Mouse (Mus musculus) neutrophil, adult 5-6 weeks (primary cell): ENCODE measurements around the gene Gtf2a1. TPM values are rescaled to one million over a fixed set of nuclear protein-coding genes. Genes with fewer than 3 reads are reported as not detected.
"Not testable (repeated sequence)": the region's sequence is repeated elsewhere in the genome, so short reads cannot be mapped to it uniquely, and the experiment has no call there.

Source experiments
- ATAC-seq: fragments of 151-379, 151-347 bp; 2 replicates; pipeline ENCODE4 v1.8.0; 2017; ENCODE audit warnings: mild to moderate bottlenecking, moderate TSS enrichment; ENCODE audit not compliant: insufficient number of reproducible peaks, poor library complexity, low FRiP score, severe bottlenecking; ENCODE audit errors: extremely low read depth
- total RNA-seq: library from RNA; stranded (forward); fragments of 200-1000 nt; gene quantifications from 2 replicates; pipeline ENCODE4 v1.2.3, GENCODE M21; 2017

Gtf2a1 gene
- total RNA-seq: 40.8 and 43.3 TPM in 2 replicates

GRCm38 (mm10) chr12:91589847-91590690 is at the start of gene Gtf2a1:
Gene Gtf2a1, minus strand, starts transcription at chr12:91590487.
- ATAC-seq: peak; percentile 56

GRCm38 (mm10) chr12:91638351-91638750 is 48.1 kb upstream of the Gtf2a1 start:
- no peak for ATAC-seq

- ATAC-seq: no peak
These were observed 47.0 kb upstream of the Gtf2a1 start for GRCm38 (mm10) chr12:91637136-91637909.

GRCm38 (mm10) chr12:91626482-91626881 is 36.2 kb upstream of the Gtf2a1 start:
- ATAC-seq: no peak

GRCm38 (mm10) chr12:91625013-91625412 is 34.7 kb upstream of the Gtf2a1 start:
- ATAC-seq: peak; percentile 69

GRCm38 (mm10) chr12:91609425-91609824 is 19.1 kb upstream of the Gtf2a1 start:
- ATAC-seq: no peak

- no peak for ATAC-seq
These were observed 17.4 kb upstream of the Gtf2a1 start for GRCm38 (mm10) chr12:91607678-91608077.

GRCm38 (mm10) chr12:91606651-91607050 is 16.4 kb upstream of the Gtf2a1 start:
- ATAC-seq: no peak

GRCm38 (mm10) chr12:91604600-91604999 is 14.3 kb upstream of the Gtf2a1 start:
- ATAC-seq: no peak

- peak; percentile 35; the same call in 1 of the 2 replicates for ATAC-seq
These were observed 1.8 kb upstream of the Gtf2a1 start for GRCm38 (mm10) chr12:91592128-91592527.

GRCm38 (mm10) chr12:91591191-91591590 is 904 bp upstream of the Gtf2a1 start:
- ATAC-seq: no peak

GRCm38 (mm10) chr12:91590716-91591115 is 429 bp upstream of the Gtf2a1 start:
- ATAC-seq: no peak

- no peak for ATAC-seq
These were observed 793 bp downstream of the Gtf2a1 start for GRCm38 (mm10) chr12:91589542-91589846.

GRCm38 (mm10) chr12:91588670-91589541 is 1.4 kb downstream of the Gtf2a1 start:
- no peak for ATAC-seq

- ATAC-seq: peak; percentile 73
These were observed 2.1 kb downstream of the Gtf2a1 start for GRCm38 (mm10) chr12:91588176-91588669.

GRCm38 (mm10) chr12:91587491-91588033 is 2.7 kb downstream of the Gtf2a1 start:
- no peak for ATAC-seq

GRCm38 (mm10) chr12:91587077-91587476 is 3.2 kb downstream of the Gtf2a1 start:
- no peak for ATAC-seq

- not testable (repeated sequence) for ATAC-seq
These were observed 4.5 kb downstream of the Gtf2a1 start for GRCm38 (mm10) chr12:91585815-91586214.

- ATAC-seq: peak; percentile 17; the same call in 1 of the 2 replicates
These were observed 5.1 kb downstream of the Gtf2a1 start for GRCm38 (mm10) chr12:91585206-91585605.
